In the genomic region with DNA sequence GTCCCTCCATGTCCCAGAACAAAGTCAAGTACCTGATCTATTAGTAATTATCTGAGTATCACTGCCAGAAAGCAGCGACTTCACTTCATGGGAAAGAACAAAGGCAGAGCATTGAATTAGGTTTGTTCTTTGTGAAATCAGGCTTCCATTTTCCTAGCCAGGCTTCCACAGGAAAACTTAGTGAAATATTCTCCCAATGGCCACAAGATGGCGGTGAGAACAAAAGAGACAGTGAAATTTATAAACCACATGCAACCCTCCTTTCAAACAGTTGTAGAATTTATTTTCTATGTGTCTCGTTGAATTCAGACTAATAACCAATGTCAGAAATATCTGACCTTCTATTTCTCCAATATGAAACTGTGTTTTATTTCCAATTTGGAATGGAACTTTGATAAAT, we compare ENCODE assay signal across 8 mouse cellular contexts. TPM values are rescaled to one million over a fixed set of nuclear protein-coding genes. Genes with fewer than 3 reads are reported as not detected.
DNase-seq lines count a peak whose midpoint lies in the region; ATAC-seq and TF ChIP-seq lines count a peak whose summit lies in the region.

No protein-coding gene starts in this region.

- TF ChIP-seq CTCF in heart, adult 2 months (IDR thresholded peaks at IDR 0.05): peak; percentile 90
- peak; percentile 48; the same call in 1 of the 2 replicates for TF ChIP-seq CTCF in brain, embryonic 14.5 days (IDR thresholded peaks at IDR 0.05; ENCODE audit: borderline replicate concordance, extremely low read depth, insufficient read depth, insufficient read length)

- whole genome bisulfite sequencing in heart, adult 2 months: 4% methylated on average over 3 of the region's 3 CpGs
- WGBS in midbrain, embryonic 13.5 days: 3% methylated on average over 3 of the region's 3 CpGs

- ATAC-seq in CD4-positive, CD25-positive, alpha-beta regulatory T cell, adult 4 months: peak; percentile 80
- ATAC-seq in granulocyte monocyte progenitor cell, adult 5-6 weeks (replicated peaks; ENCODE audit: poor library complexity, severe bottlenecking): peak; percentile 68
- ATAC-seq in midbrain, embryonic 13.5 days: 0 out of 2 replicates have a peak, but pooled peaks have one; percentile 27

- no peak for TF ChIP-seq EP300 in heart, adult 2 months (IDR thresholded peaks at IDR 0.05; ENCODE audit: insufficient read depth, low read depth, low read length)

- no peak overlapping the region for H3K4me2 ChIP-seq in midbrain, embryonic 13.5 days (replicated peaks)

- no peak overlapping the region for H3K27ac ChIP-seq in heart, adult 2 months
- H3K27ac ChIP-seq in midbrain, embryonic 13.5 days: no peak overlapping the region

- H3K9ac ChIP-seq in heart, adult 2 months (ENCODE audit: low read depth, low read length): no peak overlapping the region
- no peak overlapping the region for H3K9ac ChIP-seq in midbrain, embryonic 13.5 days (replicated peaks)

- no peaks in the 10 kb centered on the region for H3K9me3 ChIP-seq in midbrain, embryonic 13.5 days

- H3K4me3 ChIP-seq in heart, adult 2 months: no peak overlapping the region
- H3K4me3 ChIP-seq in midbrain, embryonic 13.5 days (replicated peaks): no peak overlapping the region

- no peaks in the 10 kb centered on the region for H3K79me2 ChIP-seq in heart, adult 2 months (replicated peaks; ENCODE audit: control insufficient read depth, insufficient read depth, low read length)

- H3K36me3 ChIP-seq in heart, adult 2 months (ENCODE audit: control insufficient read depth, insufficient read depth, low read length): no peaks in the 10 kb centered on the region
- no peaks in the 10 kb centered on the region for H3K36me3 ChIP-seq in midbrain, embryonic 13.5 days

- DNase-seq in heart, adult 2 months: peak in 1 of 2 experiments; percentile 10
- DNase-seq in heart, adult 11 months: no peak
- peak; percentile 91 for DNase-seq in brain, embryonic 14.5 days (ENCODE audit: low read depth)
- DNase-seq in layer of hippocampus, adult 11-12 months (ENCODE audit: low spot score): peak; percentile 59
- peak; percentile 29 for DNase-seq in thymus, postnatal 4 days

- H3K4me1 ChIP-seq in heart, adult 2 months (ENCODE audit: control insufficient read depth, insufficient read depth, low read length): no peaks in the 10 kb centered on the region
- H3K4me1 ChIP-seq in midbrain, embryonic 13.5 days (replicated peaks): no peaks in the 10 kb centered on the region

- intact Hi-C loops in heart, adult 2 months (cut with DNase I): loop anchor here (1.0 to 5.0 kb wide), 4 partner anchors 41 to 339 kb away; a partner anchor contains a TSS

- no peaks in the 10 kb centered on the region for H3K27me3 ChIP-seq in heart, adult 2 months (ENCODE audit: control insufficient read depth, insufficient read depth, low read length)
- H3K27me3 ChIP-seq in midbrain, embryonic 13.5 days: no peaks in the 10 kb centered on the region

- TF ChIP-seq POLR2A in heart, adult 2 months (IDR thresholded peaks at IDR 0.05; ENCODE audit: insufficient read depth, low read depth, low read length): no peak
- no peak for TF ChIP-seq POLR2A in brain, embryonic 14.5 days (IDR thresholded peaks at IDR 0.05; ENCODE audit: borderline replicate concordance, extremely low read depth, insufficient read depth, insufficient read length, poor library complexity, severe bottlenecking)

RNA-seq across cellular contexts. Expression of a gene that starts 42.2 kb away (rescaled TPM):
- total RNA-seq in heart, adult 2 months (2021): 10 to 100 TPM; 13.3 to 14.5 TPM
- polyA plus RNA-seq in heart, adult 2 months (2012; rRNA removed): 4.1 and 9.0 TPM in 2 replicates
- polyA plus RNA-seq in CD4-positive, CD25-positive, alpha-beta regulatory T cell, adult 4 months (2017; shearing (Covaris generic)): 10 to 100 TPM; 46.8 to 50.9 TPM
- polyA plus RNA-seq in brain, embryonic 14.5 days (2012; rRNA removed): 10.4 and 11.8 TPM in 2 replicates
- 22.0 and 24.2 TPM in 2 replicates for total RNA-seq in granulocyte monocyte progenitor cell, adult 5-6 weeks (2014; fragmentation: Nextera tagmentation)
- 39.0 and 56.5 TPM in 2 replicates for total RNA-seq in granulocyte monocyte progenitor cell, adult 5-6 weeks (2017)
- 17.3 and 20.5 TPM in 2 replicates for polyA plus RNA-seq in midbrain, embryonic 13.5 days (2015; fragmentation: Nextera tagmentation; extraction: Ambion mirVana)

Comparison
In these comparisons a context has a peak if more than half of its experiments do, and no peak if none do; other contexts are left out.
1. ATAC-seq: peak in every context shown above with its lines; median percentile 80 in CD4-positive, CD25-positive, alpha-beta regulatory T cell, adult 4 months; 68 in granulocyte monocyte progenitor cell, adult 5-6 weeks; 27 in midbrain, embryonic 13.5 days.